Mouse (Mus musculus) olfactory bulb, adult 2 months (tissue): ENCODE data around the gene Aurkc.

Experiments used
- CTCF ChIP-seq: fragments of 200-500 bp; IDR thresholded peaks from 2 replicates; pipeline ENCODE4 v1.5.1; 2012; ENCODE audit warnings: low read depth, mild to moderate bottlenecking, low read length, moderate library complexity; ENCODE audit not compliant: insufficient read depth
- POLR2A ChIP-seq: fragments of 200-500 bp; IDR thresholded peaks from 2 replicates; pipeline ENCODE4 v1.6.1; 2012; ENCODE audit warnings: mild to moderate bottlenecking, low read depth, low read length, moderate library complexity; ENCODE audit not compliant: insufficient read depth

DNA sequence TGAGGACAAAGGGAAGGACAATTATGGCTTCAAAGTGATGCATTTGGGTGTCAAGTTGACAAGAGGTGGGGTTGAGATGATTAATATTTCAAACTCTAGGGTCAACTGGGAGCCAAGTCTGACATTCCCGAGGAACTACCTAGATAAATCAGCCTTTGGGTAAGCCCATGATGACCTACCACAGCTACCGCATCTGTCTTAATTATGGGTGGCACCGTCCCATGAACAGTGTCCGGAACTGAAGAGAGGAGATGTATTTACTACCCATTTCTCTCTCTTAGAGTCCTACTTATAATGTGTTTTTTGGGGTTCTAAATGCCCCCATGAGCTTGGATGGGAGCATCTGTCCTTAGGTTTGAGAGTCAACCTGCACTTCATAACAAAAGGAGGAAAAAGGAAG lies 38.5 kb upstream of the Aurkc start:
- TF ChIP-seq POLR2A: no peak
- TF ChIP-seq CTCF: no peak
